In genomic region chr10:20550161-20550560, GRCm38 (mm10) we compare ENCODE assay signal across 22 mouse cellular contexts.
DNase-seq lines count a peak whose midpoint lies in the region; ATAC-seq and TF ChIP-seq lines count a peak whose summit lies in the region.
"Had no signal": no experiment of that assay in that cellular context is flagged by ENCODE, and none has a peak within 500 bp of the region (broad histone marks: within the 10 kb centered on the region; RNA-seq: fewer than 3 reads in every experiment).

No protein-coding gene starts in this region.

- no peaks in the 10 kb centered on the region for H3K9me3 ChIP-seq in forebrain, embryonic 15.5 days
- H3K9me3 ChIP-seq: embryonic facial prominence, embryonic 10.5 days; heart, embryonic 10.5 days; hindbrain, embryonic 10.5 days; midbrain, embryonic 13.5 days; neural tube, embryonic 15.5 days had no signal

- peaks cover 20% of the 10 kb centered on the region for H3K4me1 ChIP-seq in forebrain, embryonic 15.5 days

- H3K4me2 ChIP-seq in forebrain, embryonic 15.5 days (replicated peaks): no peak overlapping the region
- H3K4me2 ChIP-seq: midbrain, embryonic 13.5 days; neural tube, embryonic 15.5 days had no signal

- H3K27ac ChIP-seq in layer of hippocampus, adult 2 months: peak overlapping the region; percentile 83; the same call in 1 of the 2 replicates
- H3K27ac ChIP-seq in forebrain, embryonic 15.5 days (replicated peaks): no peak overlapping the region
- H3K27ac ChIP-seq: left cerebral cortex, adult 2 months; midbrain, embryonic 13.5 days; neural tube, embryonic 15.5 days had no signal

- peak; percentile 79 for DNase-seq in heart, adult 11 months
- no peak for DNase-seq in heart, postnatal 10 days
- DNase-seq in layer of hippocampus, adult 2 months (ENCODE audit: low spot score in 2 of 2): no peak
- DNase-seq in layer of hippocampus, adult 18-20 months (ENCODE audit: low spot score in 2 of 2): no peak
- DNase-seq in brain, embryonic 14.5 days (ENCODE audit: low read depth): peak; percentile 74
- DNase-seq in thymus, adult 18-20 months: no peak
- DNase-seq: adrenal gland, postnatal 25 days; B cell, adult 2 months; cerebellum, adult 2 months; cerebellum, postnatal 36 days; kidney, adult 11 months; layer of hippocampus, adult 9-11 months; left cerebral cortex, postnatal 4 days; liver; thymus, postnatal 36 days had no signal

- H3K36me3 ChIP-seq in forebrain, embryonic 15.5 days: no peaks in the 10 kb centered on the region
- H3K36me3 ChIP-seq: embryonic facial prominence, embryonic 10.5 days; heart, embryonic 10.5 days; hindbrain, embryonic 10.5 days; midbrain, embryonic 13.5 days; neural tube, embryonic 15.5 days had no signal

- TF ChIP-seq POLR2A in brain, embryonic 14.5 days (IDR thresholded peaks at IDR 0.05; ENCODE audit: borderline replicate concordance, extremely low read depth, insufficient read depth, insufficient read length, poor library complexity, severe bottlenecking): no peak

- no peak overlapping the region for H3K4me3 ChIP-seq in layer of hippocampus, adult 2 months
- H3K4me3 ChIP-seq in forebrain, embryonic 15.5 days: no peak overlapping the region
- H3K4me3 ChIP-seq: embryonic facial prominence, embryonic 10.5 days; heart, embryonic 10.5 days; hindbrain, embryonic 10.5 days; left cerebral cortex, adult 2 months; midbrain, embryonic 13.5 days; neural tube, embryonic 15.5 days had no signal

- H3K9ac ChIP-seq in forebrain, embryonic 15.5 days (replicated peaks): no peak overlapping the region
- H3K9ac ChIP-seq: midbrain, embryonic 13.5 days; neural tube, embryonic 15.5 days had no signal

- WGBS in forebrain, embryonic 15.5 days: 63% methylated on average over 5 of the region's 5 CpGs

- no peak for TF ChIP-seq CTCF in layer of hippocampus, adult 2 months (conservative IDR thresholded peaks at IDR 0.05)
- no peak for TF ChIP-seq CTCF in brain, embryonic 14.5 days (IDR thresholded peaks at IDR 0.05; ENCODE audit: borderline replicate concordance, extremely low read depth, insufficient read depth, insufficient read length)

- 0 out of 2 replicates have a peak, but pooled peaks have one; percentile 29 for ATAC-seq in forebrain, embryonic 15.5 days (replicated peaks)
- ATAC-seq: midbrain, embryonic 13.5 days had no signal

- H3K27me3 ChIP-seq in forebrain, embryonic 15.5 days: no peaks in the 10 kb centered on the region
- H3K27me3 ChIP-seq: neural tube, embryonic 15.5 days had no signal

- intact Hi-C loops in heart, postnatal 10 days (cut with DNase I): loop anchor here (2.0 kb wide), 1 partner anchor 41 kb away; no protein-coding TSS in a partner anchor

Comparison
In these comparisons a context has a peak if more than half of its experiments do, and no peak if none do; other contexts are left out.
1. DNase-seq: peak in heart, adult 11 months (single experiment) and brain, embryonic 14.5 days (single experiment); none in heart, postnatal 10 days (0 of 2), layer of hippocampus, adult 2 months (0 of 2), layer of hippocampus, adult 18-20 months (0 of 2) and thymus, adult 18-20 months (0 of 2).